Mouse (Mus musculus) liver, embryonic 11.5 days (tissue): ENCODE measurements at regions not wholly inside any gene's neighbourhood (a gene's known extent, or its start where the extent isn't known, plus 50 kb on each side); places are given as distances from the start of the nearest gene placed in this dataset.

Source experiments
- ATAC-seq: fragments of 200-750 bp; cut with Nextera tagmentation; replicated peaks from 2 replicates; pipeline ENCODE4 v1.8.0; 2017; ENCODE audit warnings: moderate number of reproducible peaks, mild to moderate bottlenecking, moderate TSS enrichment, moderate library complexity; ENCODE audit not compliant: low FRiP score
- DNase-seq: peaks from one replicate; pipeline ENCODE4 v3.0.0-alpha.2; 2017; ENCODE audit warnings: low spot score
- H3K27ac ChIP-seq: fragments of 300-500 bp; sonication (generic); 2 replicates; pipeline ENCODE4 v1.5.1; 2014; ENCODE audit warnings: mild to moderate bottlenecking, low read depth, low read length, control low read depth
- H3K27me3 ChIP-seq: fragments of 300-500 bp; sonication (generic); replicated peaks from 2 replicates; pipeline ENCODE4 v1.6.1; 2014; ENCODE audit warnings: low read length, mixed read lengths; ENCODE audit not compliant: control insufficient read depth, insufficient read depth
- H3K36me3 ChIP-seq: fragments of 300-500 bp; sonication (generic); 2 replicates; pipeline ENCODE4 v1.6.1; 2014; ENCODE audit warnings: mild to moderate bottlenecking, low read length, moderate library complexity, mixed read lengths; ENCODE audit not compliant: control insufficient read depth, insufficient read depth
- H3K4me1 ChIP-seq: fragments of 300-500 bp; sonication (generic); replicated peaks from 2 replicates; pipeline ENCODE4 v1.6.1; 2014; ENCODE audit warnings: low read length, mixed read lengths; ENCODE audit not compliant: control insufficient read depth, insufficient read depth
- H3K4me2 ChIP-seq: fragments of 300-500 bp; sonication (generic); 2 replicates; pipeline ENCODE4 v1.6.1; 2014; ENCODE audit warnings: mild to moderate bottlenecking, control low read depth, moderate library complexity
- H3K4me3 ChIP-seq: fragments of 300-500 bp; sonication (generic); 2 replicates; pipeline ENCODE4 v1.5.1; 2014; ENCODE audit warnings: low read depth, low read length, control low read depth
- H3K9ac ChIP-seq: fragments of 300-500 bp; sonication (generic); 2 replicates; pipeline ENCODE4 v1.6.1; 2014; ENCODE audit warnings: low read depth, low read length, control low read depth
- H3K9me3 ChIP-seq: fragments of 300-500 bp; sonication (generic); 2 replicates; pipeline ENCODE4 v1.6.1; 2016; ENCODE audit warnings: low read length, inconsistent platforms, mixed read lengths; ENCODE audit not compliant: control insufficient read depth
- WGBS: fragments of 180-500 bp; shearing (Covaris S2); extraction: QIAGEN DNeasy Blood & Tissue Kit; methylation state at CpG from one replicate; pipeline ENCODE4 v1.1.7; 2014; 5-methylcytosine and 5-hydroxymethylcytosine counted together

DNA sequence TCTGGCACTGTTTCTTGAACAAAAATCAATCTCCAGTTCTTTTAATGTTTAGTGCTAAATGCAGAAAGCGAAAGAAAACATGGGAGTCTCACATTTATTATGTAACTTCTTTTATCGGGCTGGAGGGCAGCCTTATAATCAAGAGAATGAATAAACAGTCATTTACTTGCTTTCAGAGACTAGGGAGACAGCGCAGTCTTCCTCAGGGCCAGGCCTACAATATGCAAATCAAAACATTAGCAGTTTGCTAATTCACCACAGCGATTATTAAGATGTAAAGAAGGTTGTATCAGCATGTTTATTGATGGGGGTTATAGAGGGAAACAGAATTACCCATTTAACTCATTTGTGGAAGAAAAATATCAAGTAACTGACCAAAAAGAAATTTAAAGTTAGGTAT lies 1111.7 kb upstream of the Flrt2 start:
- no peaks in the 10 kb centered on the region for H3K36me3 ChIP-seq
- 52% methylated on average over 4 of the region's 4 CpGs for WGBS

DNA sequence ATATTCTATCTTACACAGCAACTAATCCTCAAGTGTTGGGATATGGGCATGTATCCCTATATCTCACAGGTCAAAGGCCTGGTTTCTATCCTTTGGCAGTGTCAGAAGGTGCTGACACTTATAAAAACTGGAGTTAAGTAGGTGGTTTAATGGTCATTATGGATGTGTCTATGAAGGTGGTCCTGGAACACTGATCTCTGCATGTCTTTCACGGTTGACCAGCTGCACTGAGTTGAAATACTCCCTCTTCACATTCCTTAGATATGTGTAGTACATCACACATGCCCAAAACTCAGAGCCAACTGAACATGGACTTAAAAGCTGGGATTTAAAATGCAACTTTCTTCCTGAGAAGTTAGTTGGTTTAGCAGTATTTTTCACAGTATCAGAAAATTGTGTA lies 1107.7 kb upstream of the Flrt2 start:
- Histone ChIP-seq H3K4me3 (no peak overlapping the region), H3K4me2 (no peak overlapping the region), H3K4me1 (no peaks in the 10 kb centered on the region), H3K9ac (no peak overlapping the region), H3K9me3 (no peaks in the 10 kb centered on the region), H3K27me3 (no peaks in the 10 kb centered on the region), H3K27ac (no peak overlapping the region), H3K36me3 (no peaks in the 10 kb centered on the region)
- DNase-seq (no peak), ATAC-seq (no peak)
- 55% methylated on average over 1 of the region's 1 CpGs for WGBS

More for the DNA sequence above, 1111.7 kb upstream of the Flrt2 start:
- H3K4me3 ChIP-seq, result no peak overlapping the region
- H3K27ac ChIP-seq, result no peak overlapping the region
- no peak overlapping the region for H3K9ac ChIP-seq
- H3K9me3 ChIP-seq, result no peaks in the 10 kb centered on the region
- no peak overlapping the region for H3K4me2 ChIP-seq
- H3K4me1 ChIP-seq, result no peaks in the 10 kb centered on the region
- no peak for ATAC-seq
- no peak for DNase-seq
- no peaks in the 10 kb centered on the region for H3K27me3 ChIP-seq

DNA sequence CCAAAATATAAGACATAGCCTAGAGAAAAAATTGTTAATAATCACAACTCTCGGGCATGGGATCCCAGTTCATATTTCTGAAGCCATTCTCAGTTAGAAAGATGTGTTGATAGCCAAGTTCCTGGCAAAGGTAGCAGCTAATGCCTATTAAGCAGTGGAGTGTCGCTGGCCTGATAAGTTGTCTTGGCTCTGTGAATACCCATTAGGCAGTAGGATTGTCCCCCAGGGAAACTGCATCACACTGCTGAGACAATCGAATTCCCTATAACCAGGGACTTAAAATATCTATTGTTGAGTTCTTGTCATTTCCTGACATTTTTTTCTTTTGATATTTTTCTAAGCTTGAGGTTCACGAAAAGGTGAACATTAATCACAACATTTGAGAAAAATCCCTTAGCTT lies 1105.0 kb upstream of the Flrt2 start:
- H3K36me3 ChIP-seq, result no peaks in the 10 kb centered on the region
- H3K4me2 ChIP-seq, result no peak overlapping the region
- no peaks in the 10 kb centered on the region for H3K4me1 ChIP-seq
- no peaks in the 10 kb centered on the region for H3K27me3 ChIP-seq
- WGBS, result 64% methylated on average over 4 of the region's 4 CpGs
- no peak overlapping the region for H3K4me3 ChIP-seq
- no peaks in the 10 kb centered on the region for H3K9me3 ChIP-seq
- DNase-seq, result no peak
- H3K9ac ChIP-seq, result no peak overlapping the region
- ATAC-seq, result no peak
- H3K27ac ChIP-seq, result no peak overlapping the region

DNA sequence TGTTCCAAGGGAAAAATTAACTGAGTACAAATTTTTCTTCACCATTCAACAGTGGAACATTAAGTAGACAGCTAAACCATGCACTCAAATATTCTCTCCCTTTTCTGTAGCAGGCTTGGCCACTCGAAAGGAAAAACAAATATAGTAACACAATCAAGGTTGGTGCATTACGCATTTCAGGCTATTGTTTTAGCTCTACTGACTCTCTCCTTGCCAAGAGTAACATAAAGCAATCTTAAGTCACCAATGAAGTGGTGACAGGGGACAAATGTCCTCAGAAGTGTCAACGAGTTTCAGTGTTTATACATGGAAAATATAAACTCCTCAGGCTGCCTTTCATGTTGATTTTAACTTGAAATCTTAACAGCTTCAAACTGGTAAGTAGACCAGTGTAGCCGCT lies 1103.4 kb upstream of the Flrt2 start:
- no peaks in the 10 kb centered on the region for H3K36me3 ChIP-seq
- no peak overlapping the region for H3K27ac ChIP-seq
- no peak overlapping the region for H3K4me3 ChIP-seq
- WGBS, result 62% methylated on average over 4 of the region's 4 CpGs
- H3K27me3 ChIP-seq, result no peaks in the 10 kb centered on the region
- H3K9me3 ChIP-seq, result no peaks in the 10 kb centered on the region
- no peak overlapping the region for H3K4me2 ChIP-seq
- H3K9ac ChIP-seq, result no peak overlapping the region
- ATAC-seq (no peak), DNase-seq (no peak)
- no peaks in the 10 kb centered on the region for H3K4me1 ChIP-seq

DNA sequence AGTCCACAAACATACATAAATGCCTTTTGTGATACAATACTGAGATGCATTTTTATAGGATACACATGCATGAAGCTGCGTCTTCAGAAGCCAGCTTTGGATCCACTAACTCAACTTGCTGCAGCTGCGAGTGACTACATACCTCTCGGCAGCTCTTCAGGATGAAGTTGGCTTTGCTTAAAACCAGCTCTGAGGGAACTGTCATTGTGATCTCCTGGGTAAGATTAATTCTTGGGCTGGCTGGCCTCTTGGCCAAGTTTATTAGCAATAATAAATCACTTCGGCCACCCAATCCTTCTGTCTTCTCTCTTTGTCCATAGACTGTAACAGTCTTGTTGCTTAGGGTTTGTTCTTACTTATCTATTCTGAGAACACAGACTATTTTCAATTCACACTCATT lies 1103.0 kb upstream of the Flrt2 start:
- H3K4me2 ChIP-seq, result no peak overlapping the region
- H3K4me3 ChIP-seq, result no peak overlapping the region
- 70% methylated on average over 4 of the region's 4 CpGs for WGBS
- no peak for DNase-seq
- H3K9me3 ChIP-seq, result no peaks in the 10 kb centered on the region
- H3K36me3 ChIP-seq, result no peaks in the 10 kb centered on the region
- no peak for ATAC-seq
- no peaks in the 10 kb centered on the region for H3K27me3 ChIP-seq
- no peaks in the 10 kb centered on the region for H3K4me1 ChIP-seq
- no peak overlapping the region for H3K27ac ChIP-seq
- H3K9ac ChIP-seq, result no peak overlapping the region

DNA sequence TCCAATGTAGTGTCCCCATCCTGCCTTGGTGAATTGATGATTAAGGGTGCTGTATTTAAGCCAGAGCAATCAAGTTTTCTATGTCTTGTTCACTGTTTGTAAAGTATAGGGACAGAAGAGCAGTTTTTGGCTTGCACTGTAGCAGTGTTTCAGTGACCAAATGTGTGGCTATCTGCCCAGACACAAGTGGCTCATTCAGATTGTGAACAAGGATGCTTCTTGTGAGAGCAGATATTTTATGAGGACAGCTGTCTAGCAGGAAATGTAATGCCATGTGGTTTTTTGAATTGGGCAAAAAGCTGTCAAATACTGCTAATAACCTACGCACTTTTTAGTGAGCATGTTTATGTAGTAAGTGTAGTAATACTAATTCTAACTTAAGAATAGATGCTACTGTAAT lies 1086.5 kb upstream of the Flrt2 start:
- H3K9ac ChIP-seq, result no peak overlapping the region
- WGBS, result 69% methylated on average over 1 of the region's 1 CpGs
- no peak for ATAC-seq
- no peaks in the 10 kb centered on the region for H3K36me3 ChIP-seq
- no peak overlapping the region for H3K27ac ChIP-seq
- H3K9me3 ChIP-seq, result no peaks in the 10 kb centered on the region
- no peaks in the 10 kb centered on the region for H3K4me1 ChIP-seq
- no peak overlapping the region for H3K4me2 ChIP-seq
- H3K27me3 ChIP-seq, result no peaks in the 10 kb centered on the region
- DNase-seq, result no peak
- H3K4me3 ChIP-seq, result no peak overlapping the region

DNA sequence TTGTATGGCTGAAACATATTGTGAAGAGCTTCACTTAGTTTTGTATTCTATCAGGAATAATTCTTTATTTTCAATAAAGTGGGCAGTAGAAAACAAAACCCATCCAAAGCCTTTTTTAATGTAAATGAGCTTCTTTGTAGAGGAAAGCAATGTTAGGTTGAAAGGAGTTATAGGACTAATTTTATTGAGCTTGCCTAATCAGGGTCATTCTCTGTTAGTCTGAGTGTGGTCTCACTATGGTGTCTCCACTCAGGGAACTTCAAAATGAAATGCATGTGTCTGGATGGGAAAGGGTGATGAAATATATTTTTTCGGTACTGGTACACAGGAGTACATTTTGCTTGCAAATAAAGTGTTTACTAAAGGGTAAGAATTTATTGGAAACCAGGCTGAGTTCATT lies 1055.5 kb upstream of the Flrt2 start:
- ATAC-seq (no peak), DNase-seq (no peak)
- Histone ChIP-seq H3K4me3 (no peak overlapping the region), H3K27me3 (no peaks in the 10 kb centered on the region), H3K9me3 (no peaks in the 10 kb centered on the region), H3K4me2 (no peak overlapping the region), H3K27ac (no peak overlapping the region), H3K36me3 (no peaks in the 10 kb centered on the region), H3K9ac (no peak overlapping the region), H3K4me1 (no peaks in the 10 kb centered on the region)
- WGBS, result 81% methylated on average over 1 of the region's 1 CpGs

DNA sequence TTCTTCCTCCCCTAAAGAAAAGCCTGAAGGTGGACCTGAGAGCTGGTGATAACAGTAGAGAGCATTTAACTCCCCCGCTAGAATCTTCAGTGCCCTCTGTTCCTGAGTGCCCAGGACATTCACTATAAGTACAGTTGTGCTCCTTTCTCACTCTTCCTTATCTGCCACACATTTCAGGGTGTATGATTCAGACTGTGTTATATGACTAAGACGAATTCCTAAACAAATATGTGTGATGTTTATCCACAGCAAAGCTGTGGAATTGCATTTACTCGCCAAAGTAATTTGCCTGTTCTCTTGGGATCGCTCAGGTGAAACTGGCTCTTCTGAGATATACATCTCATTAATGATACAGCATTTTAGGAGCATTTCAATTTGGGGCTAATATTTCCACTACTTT lies 1051.9 kb upstream of the Flrt2 start:
- no peak overlapping the region for H3K4me2 ChIP-seq
- no peak overlapping the region for H3K4me3 ChIP-seq
- ATAC-seq, result no peak
- no peaks in the 10 kb centered on the region for H3K9me3 ChIP-seq
- no peaks in the 10 kb centered on the region for H3K27me3 ChIP-seq
- H3K4me1 ChIP-seq, result no peaks in the 10 kb centered on the region
- no peak overlapping the region for H3K9ac ChIP-seq
- WGBS, result 76% methylated on average over 4 of the region's 4 CpGs
- H3K27ac ChIP-seq, result no peak overlapping the region
- H3K36me3 ChIP-seq, result no peaks in the 10 kb centered on the region
- no peak for DNase-seq

DNA sequence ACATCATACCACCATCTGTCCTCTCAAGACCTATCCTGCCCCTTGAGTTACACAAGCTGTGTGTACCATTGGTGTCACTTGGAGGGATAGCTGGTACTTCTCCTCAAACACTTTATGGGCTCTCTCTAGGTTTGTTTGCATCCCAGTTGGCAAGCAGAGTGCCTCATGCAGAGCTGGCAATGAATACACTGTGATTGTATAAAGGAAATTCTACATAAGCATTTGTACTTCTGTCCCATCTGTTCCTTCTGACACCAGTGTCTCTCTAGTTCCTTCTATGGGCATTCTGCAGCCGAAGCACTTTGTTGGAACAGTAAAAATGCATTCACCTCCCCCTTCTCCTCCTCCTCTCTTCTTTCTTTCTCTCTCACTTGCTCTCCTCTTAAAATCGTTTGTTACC lies 1046.7 kb upstream of the Flrt2 start:
- Histone ChIP-seq H3K36me3 (no peaks in the 10 kb centered on the region), H3K4me3 (no peak overlapping the region), H3K4me1 (no peaks in the 10 kb centered on the region), H3K9me3 (no peaks in the 10 kb centered on the region), H3K27ac (no peak overlapping the region), H3K9ac (no peak overlapping the region), H3K4me2 (no peak overlapping the region), H3K27me3 (no peaks in the 10 kb centered on the region)
- whole genome bisulfite sequencing, result 59% methylated on average over 2 of the region's 2 CpGs
- no peak for DNase-seq
- ATAC-seq, result no peak
